Mouse (Mus musculus) stomach, postnatal 0 days (tissue): ENCODE measurements around the gene Rogdi.

ENCODE experiments used
- CTCF ChIP-seq: IDR thresholded peaks from 2 replicates; pipeline ENCODE4 v1.5.1; 2016; ENCODE audit warnings: antibody characterized with exemption, low read depth, mild to moderate bottlenecking, moderate library complexity
- EP300 ChIP-seq: optimal IDR thresholded peaks from 2 replicates; pipeline ENCODE3; 2016; ENCODE audit warnings: antibody characterized with exemption

- TF ChIP-seq CTCF, result no peak
- TF ChIP-seq EP300, result no peak
Observed at GRCm38 (mm10) chr16:4963346-4963745, 50.0 kb downstream of the Rogdi start.
